In genomic region chr5:111431007-111431730, GRCm38 (mm10) we compare ENCODE assay signal across 12 mouse cellular contexts. TPM values are rescaled to one million over a fixed set of nuclear protein-coding genes. Genes with fewer than 3 reads are reported as not detected.
DNase-seq lines count a peak whose midpoint lies in the region; ATAC-seq and TF ChIP-seq lines count a peak whose summit lies in the region.
"Had no signal": no experiment of that assay in that cellular context is flagged by ENCODE, and none has a peak within 500 bp of the region (broad histone marks: within the 10 kb centered on the region; RNA-seq: fewer than 3 reads in every experiment).

No protein-coding gene starts in this region.

- TF ChIP-seq POLR2A in cerebellum, adult 2 months (IDR thresholded peaks at IDR 0.05; ENCODE audit: borderline replicate concordance, insufficient read depth, low read length) = no peak

- H3K27me3 ChIP-seq in kidney, embryonic 16.5 days (ENCODE audit: insufficient read depth, low read length) = peaks cover 36% of the 10 kb centered on the region
- no peaks in the 10 kb centered on the region for H3K27me3 ChIP-seq in forebrain, postnatal 0 days (ENCODE audit: insufficient read depth, low read length)
- no peaks in the 10 kb centered on the region for H3K27me3 ChIP-seq in midbrain, embryonic 10.5 days (ENCODE audit: low read depth, poor library complexity, severe bottlenecking)
- no peaks in the 10 kb centered on the region for H3K27me3 ChIP-seq in intestine, embryonic 15.5 days (replicated peaks)
- H3K27me3 ChIP-seq in cerebellum, adult 2 months (ENCODE audit: control insufficient read depth, insufficient read depth, low read length) = no peaks in the 10 kb centered on the region; the same call in 1 of the 2 replicates

- peak; percentile 43 for DNase-seq in adrenal gland, postnatal 14 days
- no peak for DNase-seq in adrenal gland, adult (ENCODE audit: inconsistent age in 2 of 2, low spot score in 1 of 2)
- DNase-seq in kidney, postnatal 4 days = peak; percentile 63 to 73
- DNase-seq in forebrain, postnatal 0 days = peak; percentile 72
- DNase-seq in midbrain, embryonic 10.5 days (ENCODE audit: low spot score) = no peak
- no peak for DNase-seq in cerebellum, adult 2 months
- DNase-seq: embryo, embryonic 11 days; layer of hippocampus, postnatal 36 days had no signal

- no peak overlapping the region for H3K4me2 ChIP-seq in kidney, embryonic 16.5 days (replicated peaks; ENCODE audit: low read depth, low read length)
- peak overlapping the region; percentile 85 for H3K4me2 ChIP-seq in forebrain, postnatal 0 days (ENCODE audit: low read depth)
- no peak overlapping the region for H3K4me2 ChIP-seq in intestine, embryonic 15.5 days (replicated peaks)

- no peak overlapping the region for H3K4me3 ChIP-seq in kidney, embryonic 16.5 days (ENCODE audit: low read length)
- peak overlapping the region; percentile 88 for H3K4me3 ChIP-seq in forebrain, postnatal 0 days (ENCODE audit: low read depth, low read length)
- H3K4me3 ChIP-seq in midbrain, embryonic 10.5 days = peak overlapping the region; percentile 2; the same call in 1 of the 2 replicates
- no peak overlapping the region for H3K4me3 ChIP-seq in intestine, embryonic 15.5 days (replicated peaks)
- H3K4me3 ChIP-seq in cerebellum, adult 2 months (replicated peaks; ENCODE audit: insufficient read depth, low read depth, low read length) = no peak overlapping the region

- no peak for TF ChIP-seq CTCF in forebrain, postnatal 0 days (IDR thresholded peaks at IDR 0.05; ENCODE audit: low read depth)
- no peak for TF ChIP-seq CTCF in cerebellum, adult 2 months (IDR thresholded peaks at IDR 0.05; ENCODE audit: borderline replicate concordance, insufficient read depth, low read depth, low read length)

- peaks cover 49% of the 10 kb centered on the region for H3K4me1 ChIP-seq in kidney, embryonic 16.5 days (ENCODE audit: insufficient read depth, low read length)
- H3K4me1 ChIP-seq in forebrain, postnatal 0 days (ENCODE audit: insufficient read depth) = peaks cover 51% of the 10 kb centered on the region
- peaks cover 100% of the 10 kb centered on the region for H3K4me1 ChIP-seq in midbrain, embryonic 10.5 days
- peaks cover 45% of the 10 kb centered on the region for H3K4me1 ChIP-seq in intestine, embryonic 15.5 days (replicated peaks)
- H3K4me1 ChIP-seq in cerebellum, adult 2 months (ENCODE audit: control insufficient read depth, insufficient read depth, low read length) = no peaks in the 10 kb centered on the region

- no peaks in the 10 kb centered on the region for H3K36me3 ChIP-seq in kidney, embryonic 16.5 days (ENCODE audit: insufficient read depth, low read length)
- H3K36me3 ChIP-seq in forebrain, postnatal 0 days (ENCODE audit: insufficient read depth) = peaks cover 11% of the 10 kb centered on the region
- peaks cover 95% of the 10 kb centered on the region for H3K36me3 ChIP-seq in midbrain, embryonic 10.5 days
- H3K36me3 ChIP-seq in intestine, embryonic 15.5 days = no peaks in the 10 kb centered on the region

- no peak for ATAC-seq in kidney, embryonic 16.5 days (ENCODE audit: low FRiP score, low TSS enrichment)
- ATAC-seq in forebrain, postnatal 0 days = no peak
- no peak for ATAC-seq in intestine, embryonic 15.5 days
- ATAC-seq: Patski had no signal

- WGBS in kidney, embryonic 16.5 days = 57% methylated on average over 11 of the region's 11 CpGs
- WGBS in forebrain, postnatal 0 days = 26% methylated on average over 11 of the region's 11 CpGs
- WGBS in midbrain, embryonic 10.5 days = 84% methylated on average over 11 of the region's 11 CpGs
- WGBS in intestine, embryonic 15.5 days = 60% methylated on average over 11 of the region's 11 CpGs
- WGBS in cerebellum, adult 2 months = 56% methylated on average over 11 of the region's 11 CpGs

- no peak overlapping the region for H3K9ac ChIP-seq in kidney, embryonic 16.5 days (replicated peaks; ENCODE audit: low read length)
- H3K9ac ChIP-seq in forebrain, postnatal 0 days = peak overlapping the region; percentile 46
- H3K9ac ChIP-seq in intestine, embryonic 15.5 days = no peak overlapping the region

- no peak overlapping the region for H3K27ac ChIP-seq in kidney, embryonic 16.5 days (ENCODE audit: low read length)
- peak overlapping the region; percentile 70 for H3K27ac ChIP-seq in forebrain, postnatal 0 days (ENCODE audit: low read depth, low read length)
- H3K27ac ChIP-seq in midbrain, embryonic 10.5 days (replicated peaks) = peak overlapping the region; percentile 74; the same call in 1 of the 2 replicates
- H3K27ac ChIP-seq in intestine, embryonic 15.5 days = no peak overlapping the region
- H3K27ac ChIP-seq in cerebellum, adult 2 months (ENCODE audit: insufficient read depth, low read length) = no peak overlapping the region
- H3K27ac ChIP-seq: macrophage had no signal

- H3K9me3 ChIP-seq in kidney, embryonic 16.5 days (ENCODE audit: low read length) = no peaks in the 10 kb centered on the region
- no peaks in the 10 kb centered on the region for H3K9me3 ChIP-seq in forebrain, postnatal 0 days (ENCODE audit: low read length)
- no peaks in the 10 kb centered on the region for H3K9me3 ChIP-seq in midbrain, embryonic 10.5 days (replicated peaks)
- no peaks in the 10 kb centered on the region for H3K9me3 ChIP-seq in intestine, embryonic 15.5 days

RNA-seq across cellular contexts. Expression of gene Mn1, which starts 14.0 kb away (rescaled TPM):
- total RNA-seq in adrenal gland, postnatal 14 days (2021) = 4.6 and 5.1 TPM in 2 replicates
- polyA plus RNA-seq in kidney, embryonic 16.5 days (2015; fragmentation: Nextera tagmentation; extraction: Ambion mirVana) = 6.9 and 7.2 TPM in 2 replicates
- 108 and 123 TPM in 2 replicates for total RNA-seq in forebrain, postnatal 0 days (2014; rRNA removed)
- 57.9 and 73.2 TPM in 2 replicates for polyA plus RNA-seq in forebrain, postnatal 0 days (2015; fragmentation: Nextera tagmentation; extraction: Ambion mirVana)
- polyA plus RNA-seq in midbrain, embryonic 10.5 days (2016; fragmentation: Nextera tagmentation; extraction: Ambion mirVana) = 53.0 and 63.2 TPM in 2 replicates
- polyA plus RNA-seq in intestine, embryonic 15.5 days (2015; fragmentation: Nextera tagmentation; extraction: Ambion mirVana) = 8.0 and 8.7 TPM in 2 replicates
- polyA plus RNA-seq in cerebellum, adult 2 months (2012; rRNA removed) = 2.4 and 3.3 TPM in 2 replicates
- polyA plus RNA-seq: macrophage had no signal

Comparison
In these comparisons a context has a peak if more than half of its experiments do, and no peak if none do; other contexts are left out.
1. DNase-seq: peak in adrenal gland, postnatal 14 days (single experiment), kidney, postnatal 4 days (2 of 2) and forebrain, postnatal 0 days (single experiment); none in adrenal gland, adult (0 of 2), midbrain, embryonic 10.5 days (single experiment) and cerebellum, adult 2 months (0 of 2).
2. H3K27ac ChIP-seq: peak in forebrain, postnatal 0 days (single experiment) and midbrain, embryonic 10.5 days (single experiment); none in kidney, embryonic 16.5 days (single experiment), intestine, embryonic 15.5 days (single experiment) and cerebellum, adult 2 months (single experiment).
3. H3K4me3 ChIP-seq: peak in forebrain, postnatal 0 days (single experiment) and midbrain, embryonic 10.5 days (single experiment); none in kidney, embryonic 16.5 days (single experiment), intestine, embryonic 15.5 days (single experiment) and cerebellum, adult 2 months (single experiment).